Mouse (Mus musculus): Measurements from ENCODE around the gene Arid1a.
"Not testable (repeated sequence)": the region's sequence is repeated elsewhere in the genome, so short reads cannot be mapped to it uniquely, and the experiment has no call there.

The Arid1a gene

DNA sequence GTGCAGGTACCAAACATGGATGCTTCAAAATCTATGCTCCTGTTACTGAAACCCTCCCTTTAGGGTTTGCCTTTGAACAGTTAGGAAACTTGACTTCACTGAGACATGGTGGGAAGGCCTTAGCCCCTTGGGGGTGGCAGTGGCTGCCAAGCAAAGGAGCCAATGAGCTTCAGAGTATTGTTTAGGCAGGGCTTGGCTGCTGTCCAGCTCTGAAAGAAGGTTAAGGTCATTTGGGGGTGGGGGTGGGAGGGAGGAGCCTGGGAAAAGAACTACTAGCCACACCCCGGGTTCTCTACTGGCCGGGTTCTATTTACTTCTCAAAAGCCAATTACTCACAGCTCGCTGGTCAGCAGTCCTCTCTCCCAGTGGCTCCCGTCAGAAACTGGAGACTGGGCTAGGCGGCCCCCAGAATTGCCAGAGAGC is 81.0 kb downstream of the Arid1a start:
- peak; percentile 75 for DNase-seq (ENCODE audit: extremely low spot score)

DNA sequence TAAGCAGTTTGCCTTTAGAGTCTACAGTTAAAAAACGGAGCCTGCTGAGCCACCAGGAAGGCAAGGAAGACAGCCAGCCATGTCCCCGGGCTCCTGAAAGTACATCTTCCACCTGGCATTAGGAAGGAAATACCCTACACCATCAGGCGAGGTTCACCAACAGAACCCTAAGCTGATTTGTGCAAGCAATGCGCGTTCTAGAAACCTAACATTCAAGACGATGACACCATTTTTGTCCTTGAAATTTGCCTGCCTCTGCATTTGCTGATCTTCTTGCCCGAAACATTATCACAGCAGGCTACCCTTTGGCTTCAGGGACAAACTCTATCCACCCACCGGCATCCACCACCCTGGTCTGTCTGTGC is 82.3 kb downstream of the Arid1a start:
- DNase-seq (ENCODE audit: extremely low spot score): no peak

- DNase-seq (ENCODE audit: extremely low spot score): no peak
Measured at GRCm38 (mm10) chr4:133673666-133674330, 82.8 kb downstream of the Arid1a start.

DNA sequence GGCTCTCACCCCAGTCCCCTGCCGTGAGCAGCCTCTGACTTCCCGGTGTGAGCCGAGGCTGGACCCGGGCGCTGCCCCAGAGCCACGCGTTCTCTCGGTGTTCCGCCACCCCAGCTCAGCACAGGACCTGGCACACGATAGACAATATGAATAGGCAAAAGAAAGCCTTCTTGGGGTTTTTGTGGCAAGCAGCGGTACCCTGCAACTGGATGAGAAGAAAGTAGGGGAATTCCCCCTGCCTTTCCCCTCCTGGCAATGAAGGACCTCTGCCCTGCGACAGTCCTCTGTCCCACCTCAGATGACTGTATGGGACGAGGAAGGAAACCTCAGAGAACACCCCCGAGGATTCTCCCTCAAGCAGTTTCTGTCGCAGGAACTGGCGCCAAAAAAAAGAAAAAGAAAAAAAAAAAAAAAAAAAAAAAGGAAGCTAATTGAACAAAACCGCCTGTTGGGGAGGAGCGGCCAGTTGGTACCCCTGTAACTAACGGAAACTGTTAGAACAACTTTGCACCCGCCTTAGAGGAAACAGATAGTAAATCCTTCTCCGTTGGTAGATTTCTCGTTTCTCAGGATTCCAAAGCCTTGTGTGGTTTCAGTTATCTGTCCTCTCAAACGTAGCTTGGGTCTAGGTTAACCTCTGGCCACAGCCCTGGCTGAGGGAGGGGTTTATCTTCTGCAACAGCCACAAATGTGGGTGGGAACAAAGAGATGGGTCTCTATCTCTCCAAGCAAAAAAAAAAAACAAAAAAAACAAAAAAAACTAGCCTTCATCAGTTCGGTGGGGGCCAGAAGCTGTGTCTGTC is 83.5 kb downstream of the Arid1a start:
- DNase-seq (ENCODE audit: extremely low spot score): no peak

DNA sequence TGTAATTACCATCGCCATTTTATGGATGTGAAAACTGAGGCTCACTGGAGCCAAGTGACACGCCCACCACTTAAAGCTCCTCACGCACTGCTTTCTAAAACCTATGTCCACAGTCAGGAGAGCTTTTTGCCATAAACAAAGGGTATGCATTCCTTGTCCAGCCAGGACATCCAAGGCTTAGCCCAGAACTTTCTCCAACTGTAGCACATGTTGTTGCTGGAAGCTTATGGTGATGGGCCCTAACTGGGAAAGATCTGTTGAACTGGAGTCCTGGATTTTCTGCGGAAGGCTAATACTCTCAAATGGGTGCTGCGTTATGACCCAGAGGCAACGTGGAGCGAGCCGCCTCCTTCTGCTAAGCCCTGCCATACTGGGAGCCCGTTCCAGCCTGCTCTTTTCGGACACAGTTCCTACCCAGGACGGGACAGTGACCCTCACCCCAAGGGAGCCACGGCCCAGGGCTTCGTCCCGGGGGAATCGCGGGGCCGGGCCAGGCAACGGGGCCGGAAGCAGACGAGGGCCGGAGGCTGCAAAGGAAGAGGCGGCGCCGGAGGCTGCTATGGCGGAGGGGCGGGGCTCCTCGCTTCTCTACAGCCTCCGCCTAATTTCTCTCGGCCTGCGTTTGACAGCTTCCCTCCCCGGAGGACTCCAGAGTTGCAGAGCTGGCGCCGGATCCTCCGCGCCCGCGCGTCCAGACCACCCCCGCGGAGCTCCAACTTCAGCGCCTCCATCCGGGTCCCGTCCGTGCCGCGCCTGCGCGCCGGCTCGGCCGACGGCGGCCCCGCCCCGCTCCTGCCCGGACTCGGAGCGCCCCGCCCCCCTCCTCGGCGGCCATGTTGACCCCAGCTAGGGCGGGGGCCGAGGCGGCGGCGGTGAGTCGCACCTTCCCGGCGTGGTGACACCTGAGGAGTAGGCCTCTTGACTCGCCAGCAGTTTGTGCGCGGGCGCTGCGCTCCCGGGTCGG is 84.4 kb downstream of the Arid1a start, which contains the start of gene Pigv:
Gene Pigv, minus strand, starts transcription at position 767 of the 964 bp plus-strand sequence.
- DNase-seq (ENCODE audit: extremely low spot score): peak; percentile 93

GRCm38 (mm10) chr4:133671184-133671880 is 85.2 kb downstream of the Arid1a start:
- DNase-seq (ENCODE audit: extremely low spot score): peak; percentile 83

DNA sequence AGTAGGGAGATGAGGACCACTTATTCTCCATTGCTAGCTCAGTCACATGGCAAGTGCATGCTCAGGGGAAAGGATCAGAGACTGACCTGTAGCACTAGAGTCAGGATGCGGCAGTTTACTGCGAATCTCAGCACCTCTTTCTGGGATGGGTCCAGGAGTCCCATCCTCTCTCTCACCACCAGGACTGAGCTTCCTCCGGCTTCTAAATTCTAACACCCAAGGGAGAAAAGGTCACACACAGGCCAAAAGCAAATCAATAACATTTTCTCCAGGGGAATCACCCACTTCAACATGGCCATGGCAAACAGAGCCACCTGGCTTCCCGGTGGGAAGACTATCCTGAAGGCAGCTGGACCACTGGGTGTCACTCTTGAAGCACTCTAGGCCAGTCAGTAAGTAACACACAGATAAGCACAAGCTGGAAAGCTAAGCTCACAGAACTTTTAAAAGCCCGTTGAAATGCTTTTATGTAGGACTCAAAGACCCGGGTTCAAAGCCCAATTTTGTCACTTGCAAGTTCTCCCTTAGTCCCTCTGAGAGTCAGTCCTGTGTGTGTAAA is 86.8 kb downstream of the Arid1a start:
- DNase-seq (ENCODE audit: extremely low spot score): no peak

DNA sequence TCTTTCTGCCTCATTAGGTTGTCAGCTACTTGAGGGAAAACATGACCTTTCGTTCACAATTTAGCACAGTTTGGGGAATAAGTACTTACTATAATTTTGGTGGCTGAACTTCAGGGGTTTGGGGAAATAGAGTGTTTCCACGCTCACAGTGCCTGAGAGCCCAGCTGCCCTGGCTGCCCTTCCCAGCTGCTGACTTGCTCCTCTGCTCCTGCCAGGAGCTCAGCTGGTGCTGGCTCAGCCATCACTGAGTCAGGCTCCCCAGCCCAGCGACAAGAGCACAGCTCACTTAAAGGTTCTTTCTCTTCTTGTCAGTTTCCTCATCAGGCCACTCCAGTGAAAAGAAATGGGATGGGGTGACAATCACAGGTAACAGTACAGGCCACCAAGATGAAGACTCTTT is 88.0 kb downstream of the Arid1a start:
- DNase-seq (ENCODE audit: extremely low spot score): no peak

GRCm38 (mm10) chr4:133666199-133666598 is 90.4 kb downstream of the Arid1a start:
- no peak for DNase-seq (ENCODE audit: extremely low spot score)

DNA sequence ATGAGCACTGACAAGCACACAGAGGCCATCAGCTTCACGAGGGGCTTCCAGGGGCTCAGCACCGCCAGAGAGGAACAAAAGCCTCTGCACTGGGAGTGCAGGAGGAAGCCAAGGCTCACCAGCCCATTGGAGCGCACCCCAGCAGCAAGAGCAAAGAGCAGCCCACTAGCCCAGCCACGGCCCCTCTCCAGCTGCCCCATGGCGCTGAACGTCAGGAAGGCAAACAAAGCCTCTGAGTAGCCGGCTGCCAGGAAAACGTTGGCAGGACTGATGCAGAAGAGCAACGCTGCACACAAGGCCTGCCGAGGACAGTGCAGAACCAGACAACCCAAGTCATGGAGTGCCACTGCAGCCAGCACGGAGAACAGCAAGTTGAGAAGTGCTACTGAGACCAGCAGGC is 91.5 kb downstream of the Arid1a start:
- DNase-seq (ENCODE audit: extremely low spot score): no peak

DNA sequence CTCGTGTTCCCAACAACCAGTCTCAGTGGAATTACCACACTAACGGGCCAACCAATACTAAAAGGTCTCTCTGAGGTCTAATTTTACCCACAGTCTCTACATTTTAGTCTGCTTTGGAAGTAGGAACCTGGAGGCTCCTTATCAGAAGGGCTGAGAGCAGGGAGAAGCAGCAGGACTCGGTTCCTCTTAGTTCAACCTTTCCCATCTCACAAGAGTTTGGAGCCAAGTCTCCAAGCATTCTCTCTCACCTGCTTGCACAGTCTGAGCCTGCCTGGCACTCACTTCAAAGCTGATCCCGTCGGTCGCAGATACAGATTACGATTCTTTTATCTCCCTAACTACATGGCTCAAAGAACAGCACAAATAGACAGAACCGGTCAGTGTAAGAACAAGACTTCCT is 93.6 kb downstream of the Arid1a start:
- DNase-seq (ENCODE audit: extremely low spot score): no peak

DNA sequence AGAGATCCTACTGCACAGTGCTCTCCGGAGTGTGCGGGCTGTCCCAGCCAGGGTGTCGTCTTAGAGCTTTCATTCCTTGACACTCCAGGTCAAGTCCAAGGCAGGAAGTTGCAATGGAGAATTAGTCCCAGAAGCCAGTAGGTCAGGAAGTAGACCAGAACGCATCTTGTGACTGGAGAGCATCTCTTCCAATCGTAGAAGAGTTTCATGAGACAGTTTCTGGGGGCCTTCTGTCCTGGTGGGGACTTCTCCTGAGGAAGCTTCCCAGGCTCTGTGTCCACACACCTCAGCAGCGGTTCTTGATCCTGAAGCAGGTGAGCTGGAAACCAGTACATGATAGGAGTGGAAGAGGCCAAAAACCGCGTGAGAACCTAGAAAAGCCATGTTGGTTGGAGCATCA is 94.1 kb downstream of the Arid1a start:
- DNase-seq (ENCODE audit: extremely low spot score): no peak

DNA sequence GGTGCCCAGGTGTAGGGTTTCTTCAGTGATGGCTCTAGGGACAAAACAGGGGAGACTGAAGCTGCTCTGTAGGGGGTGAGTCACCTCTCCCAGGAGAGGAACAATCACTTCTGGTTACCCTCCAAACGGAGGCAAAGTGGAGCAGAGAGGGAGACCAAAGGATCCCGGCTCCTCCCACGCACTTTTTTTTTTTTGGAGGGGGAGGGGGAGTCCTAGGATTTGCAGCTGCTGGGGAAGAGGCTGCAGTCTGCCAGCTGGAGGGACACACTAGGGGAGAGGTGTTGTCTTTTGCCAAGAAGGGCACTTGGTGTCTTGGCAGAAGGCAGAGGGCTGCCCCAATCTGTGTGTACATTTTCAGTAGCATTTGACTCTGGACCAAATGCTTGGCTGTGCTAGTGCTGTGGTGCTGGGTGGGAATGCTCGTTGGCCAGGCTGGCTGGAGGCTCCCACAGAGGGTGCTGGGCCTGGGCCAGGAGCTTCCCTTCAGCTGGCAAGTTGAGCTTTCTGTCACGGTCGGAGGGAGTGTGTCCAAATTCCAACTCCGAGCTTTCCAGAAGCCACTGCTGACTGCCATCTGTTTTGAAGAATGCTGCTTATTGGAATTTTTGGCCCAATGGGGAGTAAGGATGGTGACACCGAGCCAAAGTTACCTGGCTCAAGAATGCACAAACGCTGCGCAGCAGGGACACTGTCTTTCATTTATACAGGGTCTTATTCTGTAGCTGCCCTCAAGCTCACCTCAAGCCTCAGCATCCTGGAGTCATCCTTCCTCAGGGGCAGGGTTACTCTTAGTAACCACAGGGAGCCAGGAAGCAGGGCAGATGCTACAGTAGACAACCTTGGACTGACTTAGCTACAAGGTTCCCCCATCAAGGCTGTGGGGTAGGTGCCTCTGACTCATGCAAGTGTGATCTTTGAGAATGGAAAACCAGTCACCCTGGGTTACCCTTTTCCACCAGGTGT is 96.1 kb downstream of the Arid1a start:
- DNase-seq (ENCODE audit: extremely low spot score): peak; percentile 52

DNA sequence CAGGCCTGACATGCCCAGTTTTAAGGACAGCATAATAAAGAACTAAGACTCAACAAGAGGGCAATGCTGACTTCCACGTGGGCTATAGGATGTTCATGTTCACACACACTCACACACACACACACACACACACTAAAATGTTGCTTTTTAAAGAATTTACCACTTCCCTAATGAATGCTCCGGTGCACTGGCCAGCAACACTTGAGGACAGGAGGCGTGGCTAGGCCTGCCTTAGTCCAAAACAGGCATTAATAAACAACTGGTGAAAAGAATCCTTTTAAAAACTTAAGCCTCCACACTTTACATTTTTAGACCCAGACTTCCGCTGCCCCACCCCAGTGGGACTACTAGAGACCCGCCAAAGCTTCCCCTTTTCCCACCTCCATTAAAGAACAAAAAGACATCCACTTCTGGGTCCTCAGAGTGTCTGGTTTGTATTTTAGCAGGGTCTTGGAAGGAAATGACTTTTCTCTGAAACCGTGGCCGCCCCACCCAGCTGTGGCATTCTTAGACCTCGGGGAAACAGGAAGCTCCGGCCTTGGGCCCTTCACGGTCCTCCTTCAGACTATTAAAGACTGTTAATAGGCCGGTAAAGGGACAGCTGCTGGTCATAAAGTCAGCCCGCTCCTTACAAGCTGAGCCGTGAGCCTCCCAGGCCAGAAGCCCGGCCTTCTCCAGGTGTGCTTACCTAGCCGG is 96.9 kb downstream of the Arid1a start:
- DNase-seq (ENCODE audit: extremely low spot score): peak; percentile 51

GRCm38 (mm10) chr4:133658729-133659128 is 97.8 kb downstream of the Arid1a start:
- no peak for DNase-seq (ENCODE audit: extremely low spot score)

DNA sequence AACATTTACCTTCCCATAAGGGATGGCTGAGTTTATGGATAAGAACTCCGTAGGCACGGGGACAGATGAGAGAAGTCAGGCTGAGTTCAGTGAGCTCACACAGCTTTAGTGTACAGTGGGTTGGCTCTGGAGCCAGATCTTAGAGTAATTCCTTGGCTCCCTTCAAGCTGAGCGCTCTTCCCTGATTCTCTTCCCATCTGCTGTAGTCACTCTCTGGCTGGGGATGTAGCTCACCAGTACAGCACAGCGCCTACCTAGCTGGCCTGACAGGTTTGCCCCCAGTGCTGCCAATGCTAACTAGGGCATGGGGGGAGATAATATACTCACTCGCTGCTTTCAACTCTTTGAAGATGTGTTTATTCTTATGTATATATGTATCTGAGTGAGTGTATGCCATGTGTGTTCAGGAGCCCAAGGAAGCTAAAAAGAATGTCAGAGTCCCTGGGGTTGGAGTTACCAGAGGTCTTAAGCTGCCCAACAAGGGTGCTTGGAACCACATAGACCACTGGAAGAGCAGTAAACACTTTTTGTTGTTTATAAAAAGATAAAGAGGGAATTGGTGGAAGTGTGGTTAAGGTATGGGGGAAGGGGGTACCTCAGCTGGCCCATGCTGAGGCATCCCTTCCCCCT is 98.6 kb downstream of the Arid1a start:
- no peak for DNase-seq (ENCODE audit: extremely low spot score)

DNA sequence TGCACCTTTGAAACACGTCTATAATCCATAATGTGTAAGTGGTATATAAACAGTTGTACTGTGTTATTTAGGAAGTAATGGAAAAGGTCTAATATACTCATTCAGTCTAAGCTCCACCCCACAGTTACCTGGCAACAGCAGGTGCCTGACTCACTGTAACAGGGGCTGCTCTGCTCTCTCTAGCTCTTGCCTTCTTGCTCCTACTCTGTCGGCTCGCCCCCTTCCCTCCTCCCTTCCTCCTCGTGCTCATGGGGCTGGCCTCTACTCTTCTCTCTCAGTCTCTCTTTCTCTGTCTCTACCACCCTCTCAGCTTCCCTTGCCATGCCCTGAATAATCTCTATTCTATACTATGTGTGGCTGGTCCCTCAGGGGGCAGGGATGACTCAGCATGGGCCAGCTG is 99.6 kb downstream of the Arid1a start:
- DNase-seq (ENCODE audit: extremely low spot score): no peak

DNA sequence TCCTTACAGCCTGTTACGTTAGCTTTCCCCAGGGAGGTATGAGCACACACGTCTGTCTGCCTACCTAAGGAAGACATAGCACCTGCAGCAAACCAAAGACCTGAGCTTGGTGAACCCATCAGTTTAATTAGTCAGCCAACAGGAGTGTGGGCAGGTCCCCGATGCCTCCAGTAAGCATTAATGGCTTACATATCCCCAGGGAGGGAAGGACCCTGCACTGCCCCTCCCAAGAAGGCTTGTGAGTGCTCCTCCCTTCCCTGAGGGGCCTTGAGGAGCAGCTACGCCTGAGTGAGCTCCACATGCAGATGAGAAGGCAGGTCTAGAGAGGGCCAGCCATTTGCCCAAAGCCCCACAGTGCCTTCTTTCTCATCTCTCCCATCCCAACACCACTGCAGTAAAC is 100.3 kb downstream of the Arid1a start:
- DNase-seq (ENCODE audit: extremely low spot score): no peak

- DNase-seq (ENCODE audit: extremely low spot score): not testable (repeated sequence)
Measured at GRCm38 (mm10) chr4:133654070-133654469, 102.5 kb downstream of the Arid1a start.

All from embryo, embryonic 9.5 days (tissue).